Mouse (Mus musculus): ENCODE results near the gene Elp4.
A peak's percentile ranks its signal among the peaks of the same experiment; 100 is the strongest.

DNA sequence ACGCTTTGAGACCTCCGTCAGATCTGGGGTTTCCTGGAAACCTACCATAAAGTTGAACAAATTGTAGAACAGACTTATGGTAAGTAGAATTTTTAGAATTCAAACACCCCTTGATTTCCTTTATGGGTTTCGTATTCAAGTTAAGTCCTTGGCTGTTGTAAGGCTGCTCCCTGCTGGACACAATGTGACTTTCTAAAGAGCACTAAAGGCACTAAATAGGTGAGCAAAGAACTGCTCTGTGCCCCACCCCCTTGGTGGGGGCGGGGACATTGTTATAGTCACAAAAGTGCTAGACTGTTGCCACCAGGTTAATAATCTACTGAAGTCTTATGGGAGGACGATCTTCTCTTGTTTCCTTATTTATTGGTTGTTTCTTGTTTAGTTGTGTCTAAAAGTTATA is 4.0 kb upstream of the Elp4 start:
- TF ChIP-seq MAFK (IDR thresholded peaks at IDR 0.05; ENCODE audit: insufficient read depth, low read depth, low read length) (no peak), HCFC1 (IDR thresholded peaks at IDR 0.05; ENCODE audit: borderline replicate concordance, insufficient read depth, low read length) (no peak), ZNF384 (IDR thresholded peaks at IDR 0.05; ENCODE audit: low read depth, low read length) (no peak), CHD2 (IDR thresholded peaks at IDR 0.05; ENCODE audit: low read depth, low read length) (no peak), ZC3H11A (IDR thresholded peaks at IDR 0.05; ENCODE audit: borderline replicate concordance, low read depth, low read length) (peak; percentile 15; the same call in 1 of the 2 replicates)

Data from ES-E14 (cell line).